Mouse (Mus musculus): ENCODE data around the gene Pwwp2b. TPM values are rescaled to one million over a fixed set of nuclear protein-coding genes. Genes with fewer than 3 reads are reported as not detected.

The Pwwp2b gene
- total and polyA plus RNA-seq, 3 experiments, result 1.9 to 4.3 TPM; not detected in 1

DNA sequence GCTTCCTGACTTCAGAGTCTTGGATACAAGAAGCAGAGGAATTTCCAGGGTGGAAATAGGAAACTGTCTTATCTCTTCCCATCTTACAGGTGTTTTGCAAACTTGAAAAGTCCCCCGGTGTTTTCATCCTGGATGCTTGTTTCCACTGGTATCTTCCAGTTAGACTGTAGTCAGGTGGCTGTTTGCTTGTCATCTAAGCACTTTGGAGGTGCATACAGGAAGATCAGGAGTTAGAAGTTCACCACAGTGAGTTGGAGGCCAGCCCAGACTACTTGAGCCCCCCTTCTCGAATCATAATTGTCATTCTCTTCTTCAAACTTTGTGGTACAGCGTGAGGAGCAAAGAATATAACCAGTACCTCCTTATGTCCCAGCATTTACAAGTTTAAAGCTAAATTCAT, 34.1 kb upstream of the Pwwp2b start:
- peaks cover 0 to 8% of the 10 kb centered on the region in 2 experiments; a peak in 3 of 4 replicates for H3K4me1 ChIP-seq (ENCODE audit: control insufficient read depth in 1 of 2, insufficient read depth in 2 of 2, low read length in 2 of 2)
- peaks cover 0 to 4% of the 10 kb centered on the region in 2 experiments; a peak in 1 of 4 replicates for H3K36me3 ChIP-seq (ENCODE audit: control insufficient read depth in 1 of 2, insufficient read depth in 2 of 2, low read length in 2 of 2)
- no peak overlapping the region for H3K27ac ChIP-seq (ENCODE audit: control insufficient read depth, low read depth, low read length)
- no peaks in the 10 kb centered on the region; a peak in 1 of 4 replicates for H3K27me3 ChIP-seq (ENCODE audit: control insufficient read depth in 1 of 2, insufficient read depth in 2 of 2, low read length in 2 of 2)
- H3K9ac ChIP-seq (ENCODE audit: control insufficient read depth, low read depth, low read length, poor library complexity, severe bottlenecking), result no peak overlapping the region
- H3K79me2 ChIP-seq (ENCODE audit: control insufficient read depth, insufficient read depth, low read length, poor library complexity), result no peaks in the 10 kb centered on the region; the same call in 1 of the 2 replicates
- no peaks in the 10 kb centered on the region for H3K9me3 ChIP-seq (replicated peaks; ENCODE audit: insufficient read depth, low read length)
- no peak for DNase-seq (ENCODE audit: low read depth, low spot score)
- no peak overlapping the region for H3K4me3 ChIP-seq (ENCODE audit: control insufficient read depth in 1 of 2, insufficient read depth in 1 of 2, low read depth in 2 of 2, low read length in 2 of 2)
- TF ChIP-seq CTCF (IDR thresholded peaks at IDR 0.05 in 2 of 3, conservative IDR thresholded peaks at IDR 0.05 in 1 of 3; ENCODE audit: control insufficient read depth in 1 of 3, insufficient read depth in 1 of 3, low read depth in 2 of 3, low read length in 3 of 3, poor library complexity in 1 of 3, severe bottlenecking in 1 of 3) (no peak), CHD2 (IDR thresholded peaks at IDR 0.05; ENCODE audit: low read length) (no peak), ZMIZ1 (IDR thresholded peaks at IDR 0.05; ENCODE audit: low read depth, low read length) (no peak), E2F4 (IDR thresholded peaks at IDR 0.05; ENCODE audit: borderline replicate concordance, low read depth, low read length) (no peak), ZNF384 (IDR thresholded peaks at IDR 0.05; ENCODE audit: low read depth, low read length) (no peak), RCOR1 (IDR thresholded peaks at IDR 0.05; ENCODE audit: low read depth, low read length) (no peak), MYC (IDR thresholded peaks at IDR 0.05; ENCODE audit: low read depth, low read length) (no peak), SMC3 (IDR thresholded peaks at IDR 0.05; ENCODE audit: low read depth, low read length) (no peak), POLR2AphosphoS2 (IDR thresholded peaks at IDR 0.05; ENCODE audit: low read length) (no peak), ETS1 (IDR thresholded peaks at IDR 0.05; ENCODE audit: low read depth, low read length) (no peak), RAD21 (IDR thresholded peaks at IDR 0.05; ENCODE audit: low read depth, low read length) (no peak), UBTF (IDR thresholded peaks at IDR 0.05; ENCODE audit: borderline replicate concordance, insufficient read depth, low read depth, low read length) (no peak), TCF12 (IDR thresholded peaks at IDR 0.05; ENCODE audit: low read depth, low read length) (no peak), SIN3A (IDR thresholded peaks at IDR 0.05; ENCODE audit: low read length) (no peak)

GRCm38 (mm10) chr7:139214596-139215340, 33.5 kb upstream of the Pwwp2b start:
- DNase-seq (ENCODE audit: low read depth, low spot score), result no peak
- no peaks in the 10 kb centered on the region; a peak in 1 of 4 replicates for H3K27me3 ChIP-seq (ENCODE audit: control insufficient read depth in 1 of 2, insufficient read depth in 2 of 2, low read length in 2 of 2)
- H3K9me3 ChIP-seq (replicated peaks; ENCODE audit: insufficient read depth, low read length), result no peaks in the 10 kb centered on the region
- H3K4me3 ChIP-seq (ENCODE audit: control insufficient read depth in 1 of 2, insufficient read depth in 1 of 2, low read depth in 2 of 2, low read length in 2 of 2), result no peak overlapping the region
- no peak overlapping the region for H3K9ac ChIP-seq (ENCODE audit: control insufficient read depth, low read depth, low read length, poor library complexity, severe bottlenecking)
- peaks cover 0 to 8% of the 10 kb centered on the region in 2 experiments; a peak in 3 of 4 replicates for H3K4me1 ChIP-seq (ENCODE audit: control insufficient read depth in 1 of 2, insufficient read depth in 2 of 2, low read length in 2 of 2)
- no peaks in the 10 kb centered on the region; the same call in 1 of the 2 replicates for H3K79me2 ChIP-seq (ENCODE audit: control insufficient read depth, insufficient read depth, low read length, poor library complexity)
- peaks cover 0 to 4% of the 10 kb centered on the region in 2 experiments; a peak in 1 of 4 replicates for H3K36me3 ChIP-seq (ENCODE audit: control insufficient read depth in 1 of 2, insufficient read depth in 2 of 2, low read length in 2 of 2)
- TF ChIP-seq SMC3 (IDR thresholded peaks at IDR 0.05; ENCODE audit: low read depth, low read length) (no peak), MXI1 (IDR thresholded peaks at IDR 0.05; ENCODE audit: low read depth, low read length) (no peak), JUND (IDR thresholded peaks at IDR 0.05; ENCODE audit: low read depth, low read length) (no peak), UBTF (IDR thresholded peaks at IDR 0.05; ENCODE audit: borderline replicate concordance, insufficient read depth, low read depth, low read length) (no peak), POLR2A (IDR thresholded peaks at IDR 0.05; ENCODE audit: control insufficient read depth in 1 of 2, insufficient read depth in 1 of 2, low read depth in 1 of 2, low read length in 2 of 2, poor library complexity in 1 of 2) (no peak)
- no peak overlapping the region for H3K27ac ChIP-seq (ENCODE audit: control insufficient read depth, low read depth, low read length)

Measured in MEL (cell line).